Mouse (Mus musculus) mouse trophoblast stem cell (cell line): ENCODE data around the gene Fam19a2.

ENCODE experiments used
- in situ Hi-C, 2 experiments: fragments of 300-500 bp; cut with MseI, MboI; formaldehyde crosslinking; loops; 2 replicates in 1 of 2; 3 replicates in 1 of 2; pipeline ENCODE4 v1.15.1; 2025

Gene Fam19a2

DNA sequence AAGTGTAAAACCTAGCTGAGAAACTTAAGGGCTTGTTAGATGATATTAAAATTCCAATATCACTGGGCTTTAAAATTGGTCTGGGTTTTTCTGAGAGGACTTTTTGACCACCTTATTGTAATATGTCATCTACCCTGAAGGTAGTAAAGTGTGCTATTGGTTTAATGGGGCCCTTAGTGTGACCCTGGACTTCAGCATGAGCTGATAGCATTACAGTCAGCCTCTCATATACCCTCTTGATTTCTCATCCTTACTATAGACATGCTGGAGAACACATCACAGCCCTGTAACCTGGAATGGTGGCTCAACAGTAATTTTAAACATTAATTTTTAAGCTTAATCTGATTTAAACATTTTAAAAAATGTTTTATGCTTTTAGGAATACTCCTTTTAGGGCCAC lies 459.8 kb downstream of the Fam19a2 start:
- in situ Hi-C loops: no loop called here

DNA sequence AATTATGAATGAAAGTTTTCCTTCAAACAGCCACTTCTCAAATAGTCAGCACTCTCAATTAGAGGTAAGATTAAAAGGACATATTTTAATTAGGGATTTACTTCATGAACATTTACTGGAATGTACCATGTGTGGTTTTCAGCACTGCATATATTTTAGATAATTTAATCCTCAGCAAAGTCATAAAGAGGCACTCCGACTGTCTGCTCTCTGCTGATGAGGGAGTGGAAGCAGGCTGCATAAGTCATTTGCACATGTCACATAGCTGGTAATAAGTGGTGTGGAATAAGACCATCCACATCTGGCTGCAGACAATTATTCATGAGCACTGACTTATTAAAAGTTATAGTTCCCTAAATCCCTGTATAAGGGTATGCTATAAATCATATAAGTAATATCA lies 484.5 kb downstream of the Fam19a2 start:
- in situ Hi-C loops: no loop called here

DNA sequence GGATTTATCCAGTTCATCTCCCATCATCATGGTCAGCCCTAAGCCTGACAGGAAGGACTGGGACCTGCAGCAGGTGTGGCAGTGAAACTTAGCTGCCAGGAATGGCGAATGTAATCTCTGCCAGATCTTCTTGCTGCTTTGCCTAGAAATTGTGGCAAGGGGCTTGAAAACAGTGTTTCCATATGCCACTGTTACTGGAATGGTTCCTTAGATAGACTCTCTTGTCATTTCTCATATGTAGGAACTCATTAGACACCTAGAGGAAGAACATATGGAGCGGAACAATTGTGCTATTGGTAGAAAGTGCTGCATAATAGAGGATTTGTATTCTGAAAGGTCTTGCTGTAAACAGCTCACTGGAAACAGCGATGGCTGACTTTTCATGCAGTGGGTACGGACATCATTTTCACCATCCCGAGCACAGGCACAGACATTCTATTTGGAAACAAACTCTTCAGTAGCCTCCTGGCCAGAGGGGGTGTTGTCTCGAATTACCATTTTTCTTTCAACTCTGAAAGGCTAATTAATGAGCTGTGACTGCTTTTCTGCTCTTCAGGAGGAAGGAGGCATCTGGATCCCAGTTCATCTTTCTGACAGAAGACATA lies 488.0 kb downstream of the Fam19a2 start:
- in situ Hi-C loops: no loop called here

DNA sequence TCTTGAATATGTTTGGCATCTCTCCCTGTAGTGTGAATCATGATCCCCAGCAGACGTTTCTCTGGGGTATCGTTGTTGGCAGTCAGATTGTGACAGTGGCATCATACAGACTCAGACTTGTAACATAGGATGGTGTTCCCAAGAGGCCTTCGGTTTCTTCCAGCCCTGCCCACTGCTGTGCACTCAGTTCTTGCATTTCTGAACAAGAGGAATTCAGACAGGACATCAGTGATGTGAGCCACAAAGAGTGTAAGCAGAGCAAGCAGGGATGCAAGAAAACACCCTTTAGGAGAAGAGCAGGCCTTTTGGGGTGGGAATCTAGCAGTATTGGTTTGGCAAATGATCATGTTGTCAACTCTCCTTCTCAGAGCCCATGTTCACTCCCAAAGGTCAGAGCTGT lies 489.0 kb downstream of the Fam19a2 start:
- in situ Hi-C loops: no loop called here

DNA sequence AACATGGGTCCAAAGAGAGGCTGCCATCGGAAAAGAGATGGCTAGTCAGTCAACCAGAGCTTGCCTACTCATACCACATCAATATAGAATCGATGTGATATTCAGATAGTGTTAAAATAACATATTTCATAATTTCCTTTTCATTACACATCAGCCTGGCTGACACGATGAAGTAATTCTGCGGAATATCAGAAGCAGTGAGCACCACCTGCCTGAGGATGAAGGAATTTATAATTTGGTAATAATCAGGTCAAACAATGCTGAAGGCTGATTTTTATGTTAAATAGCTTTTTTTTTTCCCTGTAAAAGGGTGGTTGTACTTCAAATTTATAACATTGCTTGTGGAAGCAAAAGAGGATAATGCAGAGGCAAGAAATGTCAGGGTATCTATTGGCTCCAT lies 490.2 kb downstream of the Fam19a2 start:
- in situ Hi-C loops: no loop called here

DNA sequence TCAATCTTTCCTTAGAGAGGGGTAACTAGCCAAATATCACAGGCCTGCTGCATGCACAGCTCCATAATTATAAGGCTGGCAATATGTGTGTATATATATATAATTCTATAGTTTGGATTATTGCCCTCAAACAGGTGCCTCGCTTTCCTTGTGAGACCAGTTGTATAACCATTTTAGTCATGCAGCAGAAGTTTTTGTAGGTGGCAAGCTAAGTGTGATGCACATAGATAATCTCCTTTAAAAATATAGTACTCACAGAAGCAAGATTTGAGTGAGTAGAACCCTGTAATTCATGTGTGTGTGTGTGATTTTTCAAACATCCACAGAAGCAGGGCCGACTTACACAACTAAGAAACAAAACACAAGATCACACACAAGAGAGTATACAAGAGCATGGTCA lies 525.6 kb downstream of the Fam19a2 start:
- in situ Hi-C loops: no loop called here
